Mouse (Mus musculus) midbrain, postnatal 0 days (tissue): ENCODE measurements around the gene Mex3b. TPM values are rescaled to one million over a fixed set of nuclear protein-coding genes. Genes with fewer than 3 reads are reported as not detected.
A peak's percentile ranks its signal among the peaks of the same experiment; 100 is the strongest.

Source experiments
- ATAC-seq: fragments of 200-750 bp; cut with Nextera tagmentation; 2 replicates; pipeline ENCODE4 v1.8.0; 2017; ENCODE audit warnings: moderate number of reproducible peaks, mild to moderate bottlenecking, moderate TSS enrichment, moderate library complexity; ENCODE audit not compliant: low FRiP score
- DNase-seq: peaks from one replicate; pipeline ENCODE4 v3.0.0-alpha.2; 2015; ENCODE audit warnings: low spot score
- H3K27ac ChIP-seq: fragments of 300-500 bp; sonication (generic); 2 replicates; pipeline ENCODE4 v1.5.1; 2014; ENCODE audit warnings: low read depth, mild to moderate bottlenecking, low read length, mixed read lengths
- H3K27me3 ChIP-seq: fragments of 300-500 bp; sonication (generic); 2 replicates; pipeline ENCODE4 v1.6.1; 2014; ENCODE audit warnings: low read length, control low read depth, mixed read lengths; ENCODE audit not compliant: insufficient read depth
- H3K36me3 ChIP-seq: fragments of 300-500 bp; sonication (generic); 2 replicates; pipeline ENCODE4 v1.6.1; 2014; ENCODE audit warnings: low read length, control low read depth, mixed read lengths; ENCODE audit not compliant: insufficient read depth
- H3K4me1 ChIP-seq: fragments of 300-500 bp; sonication (generic); 2 replicates; pipeline ENCODE4 v1.6.1; 2014; ENCODE audit warnings: mild to moderate bottlenecking, control low read depth, antibody characterized with exemption, low read length, mixed read lengths; ENCODE audit not compliant: insufficient read depth
- H3K4me2 ChIP-seq: fragments of 300-500 bp; sonication (generic); 2 replicates; pipeline ENCODE4 v1.6.1; 2014; ENCODE audit warnings: low read depth, mild to moderate bottlenecking, low read length, mixed read lengths; ENCODE audit not compliant: poor library complexity, severe bottlenecking
- H3K4me3 ChIP-seq: fragments of 300-500 bp; sonication (generic); 2 replicates; pipeline ENCODE4 v1.5.1; 2014; ENCODE audit warnings: low read depth, mild to moderate bottlenecking, low read length, moderate library complexity
- H3K9ac ChIP-seq: fragments of 300-500 bp; sonication (generic); replicated peaks from 2 replicates; pipeline ENCODE4 v1.6.1; 2014; ENCODE audit warnings: mild to moderate bottlenecking, low read length, moderate library complexity, mixed read lengths; ENCODE audit not compliant: poor library complexity, severe bottlenecking
- H3K9me3 ChIP-seq: fragments of 300-500 bp; sonication (generic); 2 replicates; pipeline ENCODE4 v1.6.1; 2016; ENCODE audit warnings: low read length, control low read depth
- CTCF ChIP-seq: IDR thresholded peaks from 2 replicates; pipeline ENCODE4 v1.5.1; 2016; ENCODE audit warnings: antibody characterized with exemption, mild to moderate bottlenecking
- WGBS: fragments of 180-500 bp; shearing (Covaris S2); extraction: QIAGEN DNeasy Blood & Tissue Kit; methylation state at CpG from one replicate; pipeline ENCODE4 v1.1.7; 2014; 5-methylcytosine and 5-hydroxymethylcytosine counted together
- polyA plus RNA-seq: library from polyadenylated mRNA; unstranded; fragments of >200 nt; fragmentation: Nextera tagmentation; extraction: Ambion mirVana; gene quantifications from 2 replicates; pipeline ENCODE4 v1.2.1, GENCODE M21; 2015
- total RNA-seq: library from RNA; depleted of rRNA; stranded (reverse); fragments of >200 nt; gene quantifications from 2 replicates; pipeline ENCODE4 v1.2.3, GENCODE M21; 2014; rRNA removed

Mex3b gene
- total RNA-seq (101 and 105 TPM in 2 replicates), polyA plus RNA-seq (14.5 and 17.1 TPM in 2 replicates)

GRCm38 (mm10) chr7:82867271-82868121 is at the start of gene Mex3b:
Gene Mex3b, plus strand, starts transcription at chr7:82867333.
- H3K36me3 ChIP-seq = peaks cover 14% of the 10 kb centered on the region

GRCm38 (mm10) chr7:82819541-82819940 is 47.6 kb upstream of the Mex3b start:
- no peaks in the 10 kb centered on the region for H3K4me1 ChIP-seq
- 92% methylated on average over 7 of the region's 7 CpGs for WGBS
- no peaks in the 10 kb centered on the region for H3K27me3 ChIP-seq
- no peaks in the 10 kb centered on the region for H3K36me3 ChIP-seq
- H3K4me2 ChIP-seq = no peak overlapping the region
- no peaks in the 10 kb centered on the region for H3K9me3 ChIP-seq
- DNase-seq (no peak), ATAC-seq (no peak)
- no peak overlapping the region for H3K27ac ChIP-seq
- TF ChIP-seq CTCF = no peak
- H3K9ac ChIP-seq = no peak overlapping the region
- H3K4me3 ChIP-seq = no peak overlapping the region

More at GRCm38 (mm10) chr7:82867271-82868121, at the start of gene Mex3b:
- ATAC-seq = no peak; the same call in 1 of the 2 replicates
- Histone ChIP-seq H3K4me2 (peak within 1 kb of the TSS; percentile 95), H3K27ac (peak within 1 kb of the TSS; percentile 97), H3K4me3 (peak within 1 kb of the TSS; percentile 64), H3K4me1 (peaks cover 6% of the 10 kb centered on the region), H3K27me3 (no peaks in the 10 kb centered on the region), H3K9me3 (no peaks in the 10 kb centered on the region), H3K9ac (peak within 1 kb of the TSS; percentile 99)
- peak; percentile 74 for DNase-seq
- no peak for TF ChIP-seq CTCF
- WGBS = under 1% methylated on average over 55 of the region's 87 CpGs

- DNase-seq (no peak), ATAC-seq (no peak)
- Histone ChIP-seq H3K27me3 (no peaks in the 10 kb centered on the region), H3K4me2 (no peak overlapping the region), H3K9me3 (no peaks in the 10 kb centered on the region), H3K4me3 (no peak overlapping the region), H3K9ac (no peak overlapping the region), H3K36me3 (no peaks in the 10 kb centered on the region), H3K27ac (no peak overlapping the region), H3K4me1 (no peaks in the 10 kb centered on the region)
- WGBS = 76% methylated on average over 4 of the region's 4 CpGs
- TF ChIP-seq CTCF = no peak
Observed at GRCm38 (mm10) chr7:82820661-82821060, 46.5 kb upstream of the Mex3b start.

- 78% methylated on average over 3 of the region's 3 CpGs for WGBS
Observed at GRCm38 (mm10) chr7:82821501-82821900, 45.6 kb upstream of the Mex3b start.

GRCm38 (mm10) chr7:82822528-82822927 is 44.6 kb upstream of the Mex3b start:
- WGBS = 33% methylated on average over 1 of the region's 1 CpGs
- Histone ChIP-seq H3K4me2 (no peak overlapping the region), H3K4me1 (no peaks in the 10 kb centered on the region), H3K9me3 (no peaks in the 10 kb centered on the region), H3K36me3 (no peaks in the 10 kb centered on the region), H3K4me3 (no peak overlapping the region), H3K9ac (no peak overlapping the region), H3K27me3 (no peaks in the 10 kb centered on the region), H3K27ac (no peak overlapping the region)
- ATAC-seq = no peak
- TF ChIP-seq CTCF = no peak
- no peak for DNase-seq

More at GRCm38 (mm10) chr7:82821501-82821900, 45.6 kb upstream of the Mex3b start:
- H3K4me3 ChIP-seq = no peak overlapping the region
- no peaks in the 10 kb centered on the region for H3K36me3 ChIP-seq
- no peak for TF ChIP-seq CTCF
- no peak overlapping the region for H3K9ac ChIP-seq
- no peaks in the 10 kb centered on the region for H3K9me3 ChIP-seq
- no peaks in the 10 kb centered on the region for H3K4me1 ChIP-seq
- no peak for DNase-seq
- no peaks in the 10 kb centered on the region for H3K27me3 ChIP-seq
- no peak for ATAC-seq
- H3K4me2 ChIP-seq = no peak overlapping the region
- H3K27ac ChIP-seq = no peak overlapping the region

- H3K9ac ChIP-seq = no peak overlapping the region
- no peak for ATAC-seq
- no peak for DNase-seq
- no peaks in the 10 kb centered on the region for H3K9me3 ChIP-seq
- no peak overlapping the region for H3K4me2 ChIP-seq
- no peaks in the 10 kb centered on the region for H3K4me1 ChIP-seq
- no peak for TF ChIP-seq CTCF
- no peaks in the 10 kb centered on the region for H3K27me3 ChIP-seq
- no peak overlapping the region for H3K27ac ChIP-seq
- H3K36me3 ChIP-seq = no peaks in the 10 kb centered on the region
- H3K4me3 ChIP-seq = no peak overlapping the region
- 68% methylated on average over 2 of the region's 2 CpGs for WGBS
Observed at GRCm38 (mm10) chr7:82828193-82828592, 38.9 kb upstream of the Mex3b start.
